Mouse (Mus musculus): ENCODE measurements around the gene Stac2. TPM values are rescaled to one million over a fixed set of nuclear protein-coding genes. Genes with fewer than 3 reads are reported as not detected.
A peak's percentile ranks its signal among the peaks of the same experiment; 100 is the strongest.

Stac2 gene
- polyA plus RNA-seq, 1 experiment = not detected

DNA sequence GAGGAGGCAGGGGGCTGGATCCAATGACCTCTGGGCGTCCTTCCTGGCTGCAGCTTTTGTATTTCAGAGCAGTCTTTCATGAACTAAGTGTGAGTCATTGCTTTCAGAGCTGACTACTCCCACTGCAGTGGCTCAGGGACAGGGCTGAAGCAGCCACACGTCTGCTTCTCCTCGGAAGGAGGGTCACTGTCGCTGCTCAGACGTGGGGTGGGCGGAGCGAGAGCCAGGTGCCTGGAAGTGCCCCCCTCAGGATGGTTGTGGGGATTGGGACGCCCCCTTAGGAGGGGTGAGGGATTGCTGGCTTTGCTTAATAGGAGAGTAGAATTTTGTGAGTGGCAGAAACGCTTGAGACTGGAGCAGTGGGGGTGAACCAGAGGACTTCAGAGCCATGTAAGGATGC lies 4.2 kb upstream of the Stac2 start:
- 10% methylated on average over 9 of the region's 9 CpGs for WGBS
- Histone ChIP-seq H3K4me3 (ENCODE audit: insufficient read depth, low read depth, low read length) (peak overlapping the region; percentile 38), H3K27ac (ENCODE audit: insufficient read depth, low read depth, low read length) (peak overlapping the region; percentile 97), H3K4me1 (ENCODE audit: control insufficient read depth, insufficient read depth, low read length) (peaks cover 43% of the 10 kb centered on the region)
- TF ChIP-seq POLR2A (IDR thresholded peaks at IDR 0.05; ENCODE audit: insufficient read depth, low read depth, low read length) (no peak), CTCF (IDR thresholded peaks at IDR 0.05; ENCODE audit: insufficient read depth, low read depth, low read length) (no peak)

DNA sequence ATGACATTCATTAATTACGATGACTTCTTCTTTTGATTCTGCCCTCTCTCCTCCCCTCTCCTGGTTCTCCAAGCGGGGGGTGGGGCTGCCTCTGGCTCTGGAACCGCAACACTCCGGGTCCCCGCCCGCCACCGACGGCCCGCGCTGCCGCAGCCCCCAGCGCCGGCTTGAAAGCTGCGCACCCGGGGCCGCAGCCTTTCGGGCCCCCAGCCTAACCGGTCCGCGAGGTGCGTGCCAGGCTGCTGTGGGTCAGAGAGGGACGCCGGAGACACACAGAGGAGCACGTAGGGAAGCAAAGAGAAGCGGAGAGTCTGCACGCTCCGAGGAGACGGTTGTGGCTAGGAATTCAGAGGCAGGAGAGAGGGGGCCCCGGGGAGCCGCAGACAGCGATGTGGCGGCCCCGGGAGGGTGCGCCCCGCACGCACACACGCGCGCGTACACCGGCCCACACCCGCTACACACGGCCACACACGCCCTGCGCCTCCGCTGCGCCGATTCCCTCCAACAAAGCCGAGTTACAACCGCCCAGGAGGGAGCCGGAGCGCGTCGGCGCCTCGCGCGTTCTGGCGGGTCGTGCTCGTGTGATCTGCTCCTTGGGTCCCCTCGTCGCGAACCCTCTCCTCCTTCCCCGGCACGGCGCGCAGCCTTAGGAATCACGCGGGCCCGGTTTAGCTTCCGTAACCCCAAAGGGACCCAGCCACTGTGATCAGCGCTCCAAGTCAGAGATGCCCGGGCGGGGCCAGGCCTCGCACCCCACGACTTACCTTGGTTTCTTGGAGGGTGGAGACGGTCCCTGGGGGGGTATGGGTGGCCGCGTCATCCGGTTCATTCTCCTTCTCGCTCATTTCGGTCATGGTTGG lies 903 bp downstream of the Stac2 start:
- Histone ChIP-seq H3K27ac (ENCODE audit: insufficient read depth, low read depth, low read length) (peak overlapping the region; percentile 22; the same call in 1 of the 2 replicates), H3K4me3 (ENCODE audit: insufficient read depth, low read depth, low read length) (peak overlapping the region; percentile 67), H3K4me1 (ENCODE audit: control insufficient read depth, insufficient read depth, low read length) (peaks cover 49% of the 10 kb centered on the region)
- under 1% methylated on average over 83 of the region's 83 CpGs for WGBS
- TF ChIP-seq POLR2A (IDR thresholded peaks at IDR 0.05; ENCODE audit: insufficient read depth, low read depth, low read length) (no peak), CTCF (IDR thresholded peaks at IDR 0.05; ENCODE audit: insufficient read depth, low read depth, low read length) (no peak)

DNA sequence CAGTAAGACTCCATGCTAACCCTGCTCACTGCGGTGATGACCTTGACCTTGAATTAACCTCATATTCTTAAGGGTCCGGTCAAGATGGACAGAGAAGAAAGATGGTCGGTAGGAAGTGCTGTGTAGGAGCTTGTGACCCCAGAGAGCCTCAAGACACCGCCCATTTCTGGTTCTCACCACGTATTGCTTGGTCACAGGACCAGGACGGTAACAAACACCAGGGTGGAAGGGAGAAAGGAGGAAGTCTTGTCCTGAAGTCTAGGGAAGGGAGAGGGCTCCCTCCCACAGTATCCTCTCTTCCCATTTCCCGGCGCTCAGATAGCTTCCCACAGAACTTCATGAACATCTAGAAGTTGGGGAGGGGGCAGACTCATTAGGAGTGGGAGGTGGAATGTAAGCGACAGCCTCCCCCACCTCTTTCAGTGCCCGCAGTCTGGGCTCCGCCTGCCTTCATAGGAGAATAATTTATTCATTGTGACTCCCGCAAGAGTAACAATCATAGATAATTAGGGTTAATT lies 1.6 kb downstream of the Stac2 start:
- 12% methylated on average over 12 of the region's 12 CpGs for WGBS
- TF ChIP-seq POLR2A (IDR thresholded peaks at IDR 0.05; ENCODE audit: insufficient read depth, low read depth, low read length) (no peak), CTCF (IDR thresholded peaks at IDR 0.05; ENCODE audit: insufficient read depth, low read depth, low read length) (no peak)

DNA sequence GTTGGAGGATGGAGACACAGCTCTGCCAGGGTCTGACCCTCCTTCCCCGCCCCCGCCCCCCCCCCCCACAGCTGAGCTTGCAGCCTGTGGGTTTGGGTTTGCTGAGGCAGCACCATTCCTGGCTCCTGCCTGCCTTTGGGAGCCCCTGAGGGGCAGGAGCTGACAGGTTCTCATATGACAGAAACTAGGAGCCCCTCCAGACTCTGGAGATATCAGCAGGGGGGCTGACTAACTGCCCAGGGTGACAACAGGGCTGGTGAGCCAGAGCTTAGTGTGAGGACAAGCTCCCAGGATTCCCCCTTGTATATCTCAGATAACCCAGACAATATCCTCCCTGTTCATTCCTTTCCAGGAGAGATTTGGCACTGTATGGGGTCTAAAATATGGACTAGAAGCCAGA lies 2.3 kb downstream of the Stac2 start:
- 8% methylated on average over 2 of the region's 2 CpGs for WGBS
- Histone ChIP-seq H3K27ac (ENCODE audit: insufficient read depth, low read depth, low read length) (peak overlapping the region; percentile 61; the same call in 1 of the 2 replicates), H3K4me3 (ENCODE audit: insufficient read depth, low read depth, low read length) (no peak overlapping the region), H3K4me1 (ENCODE audit: control insufficient read depth, insufficient read depth, low read length) (peaks cover 42% of the 10 kb centered on the region)
- TF ChIP-seq POLR2A (IDR thresholded peaks at IDR 0.05; ENCODE audit: insufficient read depth, low read depth, low read length) (no peak), CTCF (IDR thresholded peaks at IDR 0.05; ENCODE audit: insufficient read depth, low read depth, low read length) (no peak)

More for the DNA sequence above, 1.6 kb downstream of the Stac2 start:
- H3K27ac ChIP-seq (ENCODE audit: insufficient read depth, low read depth, low read length) = peak overlapping the region; percentile 61; the same call in 1 of the 2 replicates
- peak overlapping the region; percentile 67 for H3K4me3 ChIP-seq (ENCODE audit: insufficient read depth, low read depth, low read length)
- peaks cover 42% of the 10 kb centered on the region for H3K4me1 ChIP-seq (ENCODE audit: control insufficient read depth, insufficient read depth, low read length)

DNA sequence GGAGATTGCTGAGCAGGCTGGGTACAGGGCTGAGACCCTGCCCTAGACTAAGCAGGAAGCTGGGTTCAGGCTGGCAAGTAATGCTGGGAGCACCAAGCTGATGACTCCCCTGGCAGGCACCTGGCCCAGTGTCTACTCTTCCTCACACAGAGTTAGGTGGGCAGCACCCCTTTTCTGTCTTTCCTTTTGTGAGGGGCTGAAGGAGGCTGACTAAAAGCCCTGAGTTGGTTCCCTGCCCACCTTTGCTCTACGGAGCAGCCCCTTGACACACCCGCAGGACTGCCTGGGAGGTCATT lies 2.8 kb downstream of the Stac2 start:
- TF ChIP-seq POLR2A (IDR thresholded peaks at IDR 0.05; ENCODE audit: insufficient read depth, low read depth, low read length) (no peak), CTCF (IDR thresholded peaks at IDR 0.05; ENCODE audit: insufficient read depth, low read depth, low read length) (no peak)
- Histone ChIP-seq H3K27ac (ENCODE audit: insufficient read depth, low read depth, low read length) (peak overlapping the region; percentile 3; the same call in 1 of the 2 replicates), H3K4me1 (ENCODE audit: control insufficient read depth, insufficient read depth, low read length) (peaks cover 39% of the 10 kb centered on the region), H3K4me3 (ENCODE audit: insufficient read depth, low read depth, low read length) (no peak overlapping the region)
- 11% methylated on average over 2 of the region's 2 CpGs for WGBS

DNA sequence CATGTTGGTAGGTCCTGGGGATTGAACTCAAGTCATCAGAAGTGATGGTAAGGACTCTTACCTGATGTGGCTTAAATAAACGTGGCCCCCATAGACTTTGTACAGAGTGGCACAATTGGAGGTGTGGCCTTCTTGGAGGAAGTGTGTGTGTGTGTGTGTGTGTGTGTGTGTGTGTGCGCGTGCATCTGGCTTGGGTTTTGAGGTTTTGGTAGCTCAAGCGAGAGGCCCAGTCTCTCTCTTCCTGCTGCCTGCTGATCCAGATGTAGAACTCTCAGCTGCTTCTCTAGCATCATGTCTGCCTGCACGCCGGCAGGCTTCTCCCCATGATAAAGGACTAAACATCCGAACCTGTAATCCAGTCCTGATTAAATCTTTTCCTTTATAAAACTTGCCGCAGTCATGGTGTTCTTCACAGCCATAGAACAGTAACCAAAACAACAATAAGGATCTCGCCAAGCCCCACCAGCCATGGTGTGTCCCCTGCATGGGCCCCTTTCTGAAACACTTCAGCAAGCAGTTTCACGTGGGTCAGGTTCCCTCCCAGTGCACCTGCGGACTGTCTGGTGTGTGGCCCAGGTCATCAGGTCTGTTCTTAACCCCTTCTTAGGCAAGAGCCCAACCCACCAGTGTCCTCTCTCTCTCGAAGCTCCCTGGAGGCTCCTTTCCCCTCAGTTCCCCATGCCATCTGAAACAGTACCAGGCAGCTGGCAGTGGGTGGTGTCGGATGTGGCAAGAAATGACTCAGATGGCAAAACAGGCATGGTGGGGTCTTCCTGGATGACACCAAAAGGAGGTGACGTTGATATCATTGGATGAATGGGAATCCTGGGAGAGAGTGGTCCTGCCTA lies 3.4 kb downstream of the Stac2 start:
- WGBS = 59% methylated on average over 14 of the region's 14 CpGs
- Histone ChIP-seq H3K27ac (ENCODE audit: insufficient read depth, low read depth, low read length) (peak overlapping the region; percentile 3; the same call in 1 of the 2 replicates), H3K4me1 (ENCODE audit: control insufficient read depth, insufficient read depth, low read length) (peaks cover 37% of the 10 kb centered on the region), H3K4me3 (ENCODE audit: insufficient read depth, low read depth, low read length) (no peak overlapping the region)
- no peak for TF ChIP-seq POLR2A (IDR thresholded peaks at IDR 0.05; ENCODE audit: insufficient read depth, low read depth, low read length)
- TF ChIP-seq CTCF (IDR thresholded peaks at IDR 0.05; ENCODE audit: insufficient read depth, low read depth, low read length) = no peak

DNA sequence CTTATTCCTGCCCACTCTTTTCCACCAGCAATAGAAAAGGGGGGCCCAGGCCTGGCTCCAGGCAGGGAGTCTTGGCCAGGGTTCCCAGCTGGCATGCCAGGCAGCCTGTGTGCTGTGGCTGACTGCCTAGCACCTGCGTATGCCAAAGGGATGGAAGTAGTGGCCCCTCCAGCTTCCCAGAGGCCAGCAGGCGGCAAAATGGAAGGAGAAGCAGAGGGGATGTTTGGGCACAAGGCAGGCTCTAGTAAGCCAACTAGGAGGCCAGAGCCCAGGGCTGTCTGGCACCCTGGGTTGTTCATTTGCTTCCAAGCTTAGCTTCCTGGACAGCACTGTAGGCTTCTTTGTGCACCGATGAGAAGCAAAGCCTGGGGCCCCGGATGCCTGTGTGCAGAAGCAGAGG lies 5.5 kb downstream of the Stac2 start:
- no peak overlapping the region for H3K27ac ChIP-seq (ENCODE audit: insufficient read depth, low read depth, low read length)
- no peak overlapping the region for H3K4me3 ChIP-seq (ENCODE audit: insufficient read depth, low read depth, low read length)
- 49% methylated on average over 4 of the region's 4 CpGs for WGBS
- TF ChIP-seq POLR2A (IDR thresholded peaks at IDR 0.05; ENCODE audit: insufficient read depth, low read depth, low read length) = no peak
- no peak for TF ChIP-seq CTCF (IDR thresholded peaks at IDR 0.05; ENCODE audit: insufficient read depth, low read depth, low read length)
- H3K4me1 ChIP-seq (ENCODE audit: control insufficient read depth, insufficient read depth, low read length) = peaks cover 40% of the 10 kb centered on the region

DNA sequence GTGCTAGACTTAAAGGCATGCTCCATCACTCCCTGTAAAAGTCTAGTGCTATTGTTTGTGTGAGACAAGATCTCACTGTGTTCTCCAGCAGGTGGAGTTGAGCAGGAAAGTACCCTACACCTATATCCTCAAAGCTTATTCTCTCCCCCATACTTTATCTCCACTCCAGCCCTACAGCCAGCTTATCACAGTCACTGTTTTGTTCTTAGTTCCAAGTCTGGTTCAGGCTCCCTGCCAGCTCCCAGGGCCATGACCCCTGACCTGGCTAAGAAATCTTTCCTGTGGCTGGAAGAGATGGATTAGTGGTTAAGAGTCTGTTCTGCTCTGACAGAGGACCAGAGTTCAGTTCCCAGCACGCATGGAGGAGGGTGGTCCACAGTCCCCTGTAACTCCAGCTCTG lies 6.8 kb downstream of the Stac2 start:
- H3K4me3 ChIP-seq (ENCODE audit: insufficient read depth, low read depth, low read length) = no peak overlapping the region
- no peak overlapping the region for H3K27ac ChIP-seq (ENCODE audit: insufficient read depth, low read depth, low read length)
- peaks cover 37% of the 10 kb centered on the region for H3K4me1 ChIP-seq (ENCODE audit: control insufficient read depth, insufficient read depth, low read length)
- 90% methylated on average over 1 of the region's 1 CpGs for WGBS
- TF ChIP-seq CTCF (IDR thresholded peaks at IDR 0.05; ENCODE audit: insufficient read depth, low read depth, low read length) (no peak), POLR2A (IDR thresholded peaks at IDR 0.05; ENCODE audit: insufficient read depth, low read depth, low read length) (no peak)

DNA sequence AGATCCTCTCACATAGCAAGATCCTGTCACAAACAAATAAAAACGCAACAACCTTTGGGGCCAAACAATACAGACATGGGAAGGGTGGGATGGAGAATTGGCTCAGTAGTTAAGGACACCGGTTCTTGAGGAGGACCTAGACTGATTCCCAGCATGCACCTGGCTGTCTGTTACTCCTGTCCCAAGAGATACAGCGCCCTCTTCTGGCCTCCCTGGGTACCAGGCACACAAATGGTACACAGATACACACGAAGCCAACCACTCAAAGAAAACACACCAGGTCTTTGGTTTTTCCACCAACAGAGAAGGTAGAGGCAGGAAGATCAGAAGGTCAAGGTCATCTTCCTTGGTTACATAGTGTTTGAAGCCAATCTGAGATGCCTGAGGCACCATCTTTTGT lies 7.7 kb downstream of the Stac2 start:
- no peak overlapping the region for H3K27ac ChIP-seq (ENCODE audit: insufficient read depth, low read depth, low read length)
- no peak for TF ChIP-seq CTCF (IDR thresholded peaks at IDR 0.05; ENCODE audit: insufficient read depth, low read depth, low read length)
- no peak for TF ChIP-seq POLR2A (IDR thresholded peaks at IDR 0.05; ENCODE audit: insufficient read depth, low read depth, low read length)
- 78% methylated on average over 4 of the region's 4 CpGs for WGBS
- H3K4me1 ChIP-seq (ENCODE audit: control insufficient read depth, insufficient read depth, low read length) = peaks cover 30% of the 10 kb centered on the region
- no peak overlapping the region for H3K4me3 ChIP-seq (ENCODE audit: insufficient read depth, low read depth, low read length)

Data from olfactory bulb, adult 2 months (tissue).